Mouse (Mus musculus) forebrain, embryonic 11.5 days (tissue): ENCODE measurements around the gene 1810009A15Rik. TPM values are rescaled to one million over a fixed set of nuclear protein-coding genes. Genes with fewer than 3 reads are reported as not detected.

Experiments
- ATAC-seq: fragments of 200-750 bp; cut with Nextera tagmentation; replicated peaks from 2 replicates; pipeline ENCODE4 v1.8.0; 2017; ENCODE audit warnings: moderate TSS enrichment; ENCODE audit not compliant: low FRiP score
- DNase-seq: peaks from one replicate; pipeline ENCODE4 v3.0.0-alpha.2; 2017; ENCODE audit warnings: low spot score
- H3K27ac ChIP-seq: fragments of 300-500 bp; sonication (generic); 2 replicates; pipeline ENCODE4 v1.5.1; 2014; ENCODE audit warnings: low read depth, low read length
- H3K27me3 ChIP-seq: fragments of 300-500 bp; sonication (generic); 2 replicates; pipeline ENCODE4 v1.6.1; 2014; ENCODE audit warnings: mild to moderate bottlenecking, low read length, mixed read lengths; ENCODE audit not compliant: control insufficient read depth, insufficient read depth
- H3K36me3 ChIP-seq: fragments of 300-500 bp; sonication (generic); 2 replicates; pipeline ENCODE4 v1.6.1; 2014; ENCODE audit warnings: mild to moderate bottlenecking, low read length, moderate library complexity, mixed read lengths; ENCODE audit not compliant: control insufficient read depth, insufficient read depth
- H3K4me1 ChIP-seq: fragments of 300-500 bp; sonication (generic); replicated peaks from 2 replicates; pipeline ENCODE4 v1.6.1; 2014; ENCODE audit warnings: low read length, mixed read lengths; ENCODE audit not compliant: control insufficient read depth, insufficient read depth
- H3K4me2 ChIP-seq: fragments of 300-500 bp; sonication (generic); 2 replicates; pipeline ENCODE4 v1.6.1; 2014; ENCODE audit warnings: low read depth, mild to moderate bottlenecking, low read length, moderate library complexity, mixed read lengths; ENCODE audit not compliant: severe bottlenecking
- H3K4me3 ChIP-seq: fragments of 300-500 bp; sonication (generic); 2 replicates; pipeline ENCODE4 v1.5.1; 2014; ENCODE audit warnings: low read depth, low read length
- H3K9ac ChIP-seq: fragments of 300-500 bp; sonication (generic); 2 replicates; pipeline ENCODE4 v1.6.1; 2014; ENCODE audit warnings: low read length
- H3K9me3 ChIP-seq: fragments of 300-500 bp; sonication (generic); 2 replicates; pipeline ENCODE4 v1.6.1; 2016; ENCODE audit warnings: low read length, mixed read lengths; ENCODE audit not compliant: control insufficient read depth
- WGBS: fragments of 180-500 bp; shearing (Covaris S2); extraction: QIAGEN DNeasy Blood & Tissue Kit; methylation state at CpG from one replicate; pipeline ENCODE4 v1.1.7; 2014; 5-methylcytosine and 5-hydroxymethylcytosine counted together
- polyA plus RNA-seq: library from polyadenylated mRNA; unstranded; fragments of >200 nt; fragmentation: Nextera tagmentation; extraction: Ambion mirVana; gene quantifications from 2 replicates; pipeline ENCODE4 v1.2.1, GENCODE M21; 2014

The 1810009A15Rik gene
- polyA plus RNA-seq, 1 experiment from 2014 or later = 124 TPM

- ATAC-seq (no peak), DNase-seq (no peak)
- WGBS = 2% methylated on average over 6 of the region's 6 CpGs
- Histone ChIP-seq H3K36me3 (peaks cover 7% of the 10 kb centered on the region), H3K4me3 (peak overlapping the region; percentile 89), H3K27ac (peak overlapping the region; percentile 68), H3K9ac (peak overlapping the region; percentile 77), H3K4me1 (peaks cover 4% of the 10 kb centered on the region; the same call in 1 of the 2 replicates), H3K27me3 (no peaks in the 10 kb centered on the region), H3K9me3 (no peaks in the 10 kb centered on the region), H3K4me2 (peak overlapping the region; percentile 93)
Observed at GRCm38 (mm10) chr19:8920836-8921291, 32.2 kb downstream of the 1810009A15Rik start.

- peaks cover 4% of the 10 kb centered on the region; the same call in 1 of the 2 replicates for H3K4me1 ChIP-seq
- DNase-seq = no peak
- no peak overlapping the region for H3K27ac ChIP-seq
- H3K4me2 ChIP-seq = no peak overlapping the region
- H3K36me3 ChIP-seq = no peaks in the 10 kb centered on the region
- 77% methylated on average over 9 of the region's 9 CpGs for WGBS
- H3K9ac ChIP-seq = no peak overlapping the region
- H3K27me3 ChIP-seq = no peaks in the 10 kb centered on the region
- no peaks in the 10 kb centered on the region for H3K9me3 ChIP-seq
- no peak overlapping the region for H3K4me3 ChIP-seq
- ATAC-seq = no peak
Observed at GRCm38 (mm10) chr19:8921741-8922140, 33.1 kb downstream of the 1810009A15Rik start.

GRCm38 (mm10) chr19:8926766-8927165 is 38.1 kb downstream of the 1810009A15Rik start:
- Histone ChIP-seq H3K27ac (no peak overlapping the region), H3K4me2 (no peak overlapping the region), H3K9me3 (no peaks in the 10 kb centered on the region), H3K4me3 (no peak overlapping the region), H3K9ac (no peak overlapping the region), H3K4me1 (peaks cover 11% of the 10 kb centered on the region; the same call in 1 of the 2 replicates), H3K36me3 (no peaks in the 10 kb centered on the region; the same call in 1 of the 2 replicates), H3K27me3 (no peaks in the 10 kb centered on the region)
- ATAC-seq (no peak), DNase-seq (no peak)
- WGBS = 94% methylated on average over 2 of the region's 2 CpGs

GRCm38 (mm10) chr19:8927891-8928525 is 39.4 kb downstream of the 1810009A15Rik start:
- Histone ChIP-seq H3K9me3 (no peaks in the 10 kb centered on the region), H3K4me1 (peaks cover 11% of the 10 kb centered on the region; the same call in 1 of the 2 replicates), H3K36me3 (no peaks in the 10 kb centered on the region; the same call in 1 of the 2 replicates), H3K27ac (no peak overlapping the region), H3K4me2 (no peak overlapping the region), H3K27me3 (no peaks in the 10 kb centered on the region), H3K9ac (no peak overlapping the region), H3K4me3 (no peak overlapping the region)
- no peak for ATAC-seq
- WGBS = 88% methylated on average over 12 of the region's 12 CpGs
- no peak for DNase-seq

- Histone ChIP-seq H3K9me3 (no peaks in the 10 kb centered on the region), H3K4me3 (peak overlapping the region; percentile 64), H3K4me1 (peaks cover 11% of the 10 kb centered on the region; the same call in 1 of the 2 replicates), H3K27ac (0 out of 2 replicates have a peak overlapping the region, but pooled peaks have one; percentile 18), H3K9ac (peak overlapping the region; percentile 79; the same call in 1 of the 2 replicates), H3K27me3 (no peaks in the 10 kb centered on the region), H3K36me3 (no peaks in the 10 kb centered on the region; the same call in 1 of the 2 replicates), H3K4me2 (peak overlapping the region; percentile 86; the same call in 1 of the 2 replicates)
- ATAC-seq (peak; percentile 16; the same call in 1 of the 2 replicates), DNase-seq (no peak)
- 17% methylated on average over 16 of the region's 16 CpGs for WGBS
Observed at GRCm38 (mm10) chr19:8928689-8929223, 40.1 kb downstream of the 1810009A15Rik start.

GRCm38 (mm10) chr19:8929224-8930088 is 40.8 kb downstream of the 1810009A15Rik start, which contains the start of the genes Rom1 and Eml3:
TSS of gene Rom1 (minus strand) at chr19:8929356.
TSS of gene Eml3 (plus strand) at chr19:8929552.
- Histone ChIP-seq H3K4me2 (peak within 1 kb of the TSS; percentile 86), H3K9me3 (no peaks in the 10 kb centered on the region), H3K27ac (peak within 1 kb of the TSS; percentile 25; the same call in 1 of the 2 replicates), H3K9ac (peak within 1 kb of the TSS; percentile 79), H3K27me3 (no peaks in the 10 kb centered on the region), H3K4me1 (peaks cover 11% of the 10 kb centered on the region; the same call in 1 of the 2 replicates), H3K36me3 (no peaks in the 10 kb centered on the region; the same call in 1 of the 2 replicates), H3K4me3 (peak within 1 kb of the TSS; percentile 64)
- DNase-seq = peak; percentile 79
- ATAC-seq = peak; percentile 82
- WGBS = under 1% methylated on average over 47 of the region's 74 CpGs

GRCm38 (mm10) chr19:8930117-8930516 is 41.5 kb downstream of the 1810009A15Rik start:
- peak overlapping the region; percentile 86 for H3K4me2 ChIP-seq
- peak overlapping the region; percentile 79 for H3K9ac ChIP-seq
- peak overlapping the region; percentile 64 for H3K4me3 ChIP-seq
- WGBS = 18% methylated on average over 11 of the region's 11 CpGs
- H3K27me3 ChIP-seq = no peaks in the 10 kb centered on the region
- H3K9me3 ChIP-seq = no peaks in the 10 kb centered on the region
- H3K27ac ChIP-seq = no peak overlapping the region
- no peak for DNase-seq
- H3K4me1 ChIP-seq = peaks cover 11% of the 10 kb centered on the region; the same call in 1 of the 2 replicates
- H3K36me3 ChIP-seq = no peaks in the 10 kb centered on the region; the same call in 1 of the 2 replicates
- no peak for ATAC-seq

GRCm38 (mm10) chr19:8930771-8931170 is 42.1 kb downstream of the 1810009A15Rik start:
- Histone ChIP-seq H3K9me3 (no peaks in the 10 kb centered on the region), H3K4me3 (no peak overlapping the region), H3K9ac (no peak overlapping the region; the same call in 1 of the 2 replicates), H3K27me3 (no peaks in the 10 kb centered on the region), H3K27ac (no peak overlapping the region), H3K36me3 (no peaks in the 10 kb centered on the region; the same call in 1 of the 2 replicates), H3K4me2 (no peak overlapping the region; the same call in 1 of the 2 replicates), H3K4me1 (peaks cover 11% of the 10 kb centered on the region; the same call in 1 of the 2 replicates)
- ATAC-seq = no peak
- no peak for DNase-seq
- 81% methylated on average over 7 of the region's 7 CpGs for WGBS
